Mouse (Mus musculus): ENCODE data around the gene Guk1. TPM values are rescaled to one million over a fixed set of nuclear protein-coding genes. Genes with fewer than 3 reads are reported as not detected.

Guk1 gene
- polyA plus RNA-seq (2015; fragmentation: Nextera tagmentation; extraction: Ambion mirVana) = 177 and 182 TPM in 2 replicates

GRCm38 (mm10) chr11:59192059-59192386 lies at the start of gene Guk1:
Guk1 (minus strand) TSS chr11:59192212.
- Histone ChIP-seq H3K4me2 (peak within 1 kb of the TSS; percentile 76), H3K9me3 (no peaks in the 10 kb centered on the region), H3K4me1 (replicated peaks) (peaks cover 32% of the 10 kb centered on the region), H3K27ac (peak within 1 kb of the TSS; percentile 93), H3K36me3 (no peaks in the 10 kb centered on the region), H3K4me3 (peak within 1 kb of the TSS; percentile 60), H3K9ac (peak within 1 kb of the TSS; percentile 86), H3K27me3 (peaks cover 9% of the 10 kb centered on the region; the same call in 1 of the 2 replicates)
- 5% methylated on average over 16 of the region's 16 CpGs for WGBS
- ATAC-seq (ENCODE audit: low FRiP score) = peak; percentile 36; the same call in 1 of the 2 replicates

- WGBS = 85% methylated on average over 4 of the region's 4 CpGs
- Histone ChIP-seq H3K27me3 (peaks cover 54% of the 10 kb centered on the region), H3K9ac (no peak overlapping the region), H3K36me3 (no peaks in the 10 kb centered on the region), H3K4me2 (no peak overlapping the region), H3K4me3 (no peak overlapping the region), H3K27ac (no peak overlapping the region), H3K4me1 (replicated peaks) (peaks cover 12% of the 10 kb centered on the region), H3K9me3 (no peaks in the 10 kb centered on the region)
- ATAC-seq (ENCODE audit: low FRiP score) = no peak
Observed at GRCm38 (mm10) chr11:59239796-59240195, 47.8 kb upstream of the Guk1 start.

GRCm38 (mm10) chr11:59239428-59239785 lies 47.4 kb upstream of the Guk1 start:
- no peak overlapping the region for H3K4me3 ChIP-seq
- peak; percentile 34; the same call in 1 of the 2 replicates for ATAC-seq (ENCODE audit: low FRiP score)
- H3K9me3 ChIP-seq = no peaks in the 10 kb centered on the region
- H3K4me1 ChIP-seq (replicated peaks) = peaks cover 12% of the 10 kb centered on the region
- WGBS = 63% methylated on average over 4 of the region's 4 CpGs
- no peak overlapping the region for H3K27ac ChIP-seq
- no peaks in the 10 kb centered on the region for H3K36me3 ChIP-seq
- H3K9ac ChIP-seq = peak overlapping the region; percentile 46; the same call in 1 of the 2 replicates
- peaks cover 54% of the 10 kb centered on the region for H3K27me3 ChIP-seq
- H3K4me2 ChIP-seq = peak overlapping the region; percentile 16; the same call in 1 of the 2 replicates

GRCm38 (mm10) chr11:59238525-59239427 lies 46.8 kb upstream of the Guk1 start:
- peaks cover 48% of the 10 kb centered on the region for H3K27me3 ChIP-seq
- no peaks in the 10 kb centered on the region for H3K9me3 ChIP-seq
- peak overlapping the region; percentile 16; the same call in 1 of the 2 replicates for H3K4me2 ChIP-seq
- peaks cover 12% of the 10 kb centered on the region for H3K4me1 ChIP-seq (replicated peaks)
- ATAC-seq (ENCODE audit: low FRiP score) = peak; percentile 87
- WGBS = 4% methylated on average over 13 of the region's 15 CpGs
- peak overlapping the region; percentile 46; the same call in 1 of the 2 replicates for H3K9ac ChIP-seq
- no peaks in the 10 kb centered on the region for H3K36me3 ChIP-seq
- H3K4me3 ChIP-seq = no peak overlapping the region
- no peak overlapping the region for H3K27ac ChIP-seq

GRCm38 (mm10) chr11:59232797-59233196 lies 40.8 kb upstream of the Guk1 start:
- Histone ChIP-seq H3K4me3 (no peak overlapping the region), H3K9ac (no peak overlapping the region), H3K4me2 (no peak overlapping the region), H3K9me3 (no peaks in the 10 kb centered on the region), H3K36me3 (no peaks in the 10 kb centered on the region), H3K27me3 (0 out of 2 replicates have a peak, but pooled peaks cover 7% of the 10 kb centered on the region), H3K4me1 (replicated peaks) (peaks cover 7% of the 10 kb centered on the region), H3K27ac (no peak overlapping the region)
- no peak for ATAC-seq (ENCODE audit: low FRiP score)
- WGBS = 63% methylated on average over 2 of the region's 2 CpGs

- Histone ChIP-seq H3K4me1 (replicated peaks) (peaks cover 28% of the 10 kb centered on the region), H3K36me3 (no peaks in the 10 kb centered on the region), H3K9ac (no peak overlapping the region), H3K27me3 (0 out of 2 replicates have a peak, but pooled peaks cover 2% of the 10 kb centered on the region), H3K4me3 (no peak overlapping the region), H3K4me2 (no peak overlapping the region), H3K27ac (no peak overlapping the region), H3K9me3 (no peaks in the 10 kb centered on the region)
- ATAC-seq (ENCODE audit: low FRiP score) = no peak
- WGBS = 21% methylated on average over 7 of the region's 7 CpGs
Observed at GRCm38 (mm10) chr11:59230144-59230760, 38.2 kb upstream of the Guk1 start.

GRCm38 (mm10) chr11:59228122-59228953 lies 36.3 kb upstream of the Guk1 start, which contains the start of gene Arf1:
Arf1 (minus strand) TSS chr11:59228270.
- peak; percentile 94 for ATAC-seq (ENCODE audit: low FRiP score)
- peak within 1 kb of the TSS; percentile 96 for H3K4me3 ChIP-seq
- H3K4me1 ChIP-seq (replicated peaks) = peaks cover 46% of the 10 kb centered on the region
- no peaks in the 10 kb centered on the region for H3K36me3 ChIP-seq
- 6% methylated on average over 59 of the region's 59 CpGs for WGBS
- H3K27me3 ChIP-seq = no peaks in the 10 kb centered on the region
- peak within 1 kb of the TSS; percentile 99 for H3K9ac ChIP-seq
- H3K27ac ChIP-seq = peak within 1 kb of the TSS; percentile 97
- H3K9me3 ChIP-seq = no peaks in the 10 kb centered on the region
- peak within 1 kb of the TSS; percentile 95 for H3K4me2 ChIP-seq

GRCm38 (mm10) chr11:59227604-59228121 lies 35.7 kb upstream of the Guk1 start:
- Histone ChIP-seq H3K9ac (peak overlapping the region; percentile 99), H3K4me1 (replicated peaks) (peaks cover 51% of the 10 kb centered on the region), H3K4me2 (peak overlapping the region; percentile 95), H3K27me3 (no peaks in the 10 kb centered on the region), H3K4me3 (peak overlapping the region; percentile 96), H3K27ac (peak overlapping the region; percentile 97), H3K9me3 (no peaks in the 10 kb centered on the region), H3K36me3 (no peaks in the 10 kb centered on the region)
- under 1% methylated on average over 50 of the region's 51 CpGs for WGBS
- ATAC-seq (ENCODE audit: low FRiP score) = peak; percentile 86

GRCm38 (mm10) chr11:59226787-59227603 lies 35.0 kb upstream of the Guk1 start:
- ATAC-seq (ENCODE audit: low FRiP score) = no peak
- Histone ChIP-seq H3K36me3 (no peaks in the 10 kb centered on the region), H3K27ac (peak overlapping the region; percentile 97), H3K9me3 (no peaks in the 10 kb centered on the region), H3K27me3 (no peaks in the 10 kb centered on the region), H3K4me3 (peak overlapping the region; percentile 96), H3K9ac (peak overlapping the region; percentile 99), H3K4me1 (replicated peaks) (peaks cover 56% of the 10 kb centered on the region), H3K4me2 (peak overlapping the region; percentile 95)
- WGBS = 5% methylated on average over 21 of the region's 21 CpGs

GRCm38 (mm10) chr11:59226251-59226650 lies 34.2 kb upstream of the Guk1 start:
- H3K27ac ChIP-seq = no peak overlapping the region
- H3K4me1 ChIP-seq (replicated peaks) = peaks cover 63% of the 10 kb centered on the region
- peak overlapping the region; percentile 99 for H3K9ac ChIP-seq

GRCm38 (mm10) chr11:59225167-59225566 lies 33.2 kb upstream of the Guk1 start:
- H3K4me2 ChIP-seq = peak overlapping the region; percentile 95
- no peak overlapping the region; the same call in 1 of the 2 replicates for H3K4me3 ChIP-seq
- peaks cover 67% of the 10 kb centered on the region for H3K4me1 ChIP-seq (replicated peaks)
- H3K27ac ChIP-seq = no peak overlapping the region
- no peak for ATAC-seq (ENCODE audit: low FRiP score)
- no peaks in the 10 kb centered on the region for H3K27me3 ChIP-seq
- peaks cover 6% of the 10 kb centered on the region; the same call in 1 of the 2 replicates for H3K36me3 ChIP-seq
- H3K9ac ChIP-seq = 0 out of 2 replicates have a peak overlapping the region, but pooled peaks have one; percentile 3
- WGBS = 88% methylated on average over 2 of the region's 2 CpGs
- H3K9me3 ChIP-seq = no peaks in the 10 kb centered on the region

More at GRCm38 (mm10) chr11:59226251-59226650, 34.2 kb upstream of the Guk1 start:
- peak overlapping the region; percentile 96 for H3K4me3 ChIP-seq
- WGBS = 59% methylated on average over 3 of the region's 3 CpGs
- H3K36me3 ChIP-seq = no peaks in the 10 kb centered on the region
- H3K27me3 ChIP-seq = no peaks in the 10 kb centered on the region
- peak overlapping the region; percentile 95 for H3K4me2 ChIP-seq
- no peak for ATAC-seq (ENCODE audit: low FRiP score)
- no peaks in the 10 kb centered on the region for H3K9me3 ChIP-seq

Data from hindbrain, embryonic 13.5 days (tissue).